Mouse (Mus musculus): ENCODE data around the gene Fads3. TPM values are rescaled to one million over a fixed set of nuclear protein-coding genes. Genes with fewer than 3 reads are reported as not detected.

The Fads3 gene
- polyA plus RNA-seq, 1 experiment from 2014 or later, result 6.2 TPM

DNA sequence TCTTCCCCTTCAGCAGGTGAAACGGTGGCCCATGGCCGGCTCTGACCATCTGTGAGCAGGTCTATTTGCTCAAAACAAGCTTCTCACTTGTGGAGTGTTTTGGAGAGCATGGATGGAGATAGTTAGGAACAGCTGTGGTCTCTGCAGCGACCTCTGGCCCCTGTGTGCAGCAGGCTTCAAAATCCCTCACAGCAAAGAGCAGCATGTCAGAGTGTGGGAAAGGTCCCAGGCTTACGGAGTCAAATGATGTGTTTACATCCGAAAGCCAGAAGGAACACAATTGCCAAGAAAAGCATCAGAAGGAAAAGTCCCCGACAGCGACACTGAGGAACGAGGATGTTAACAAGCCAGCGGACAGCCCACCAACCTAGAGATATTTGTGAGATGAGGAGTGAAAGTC lies 44.1 kb downstream of the Fads3 start:
- Histone ChIP-seq H3K4me3 (ENCODE audit: low read depth, low read length) (no peak overlapping the region), H3K27ac (ENCODE audit: low read depth, low read length) (no peak overlapping the region), H3K27me3 (ENCODE audit: control insufficient read depth, insufficient read depth, low read length) (no peaks in the 10 kb centered on the region), H3K4me2 (ENCODE audit: low read depth) (no peak overlapping the region), H3K9me3 (ENCODE audit: control insufficient read depth, low read length) (no peaks in the 10 kb centered on the region), H3K4me1 (ENCODE audit: control insufficient read depth, insufficient read depth, low read length) (no peaks in the 10 kb centered on the region), H3K9ac (ENCODE audit: low read length) (no peak overlapping the region), H3K36me3 (ENCODE audit: control insufficient read depth, insufficient read depth, low read length) (peaks cover 57% of the 10 kb centered on the region)
- DNase-seq (ENCODE audit: low spot score) (no peak), ATAC-seq (ENCODE audit: insufficient read depth, low FRiP score, low TSS enrichment) (no peak)
- WGBS, result 88% methylated on average over 9 of the region's 9 CpGs

DNA sequence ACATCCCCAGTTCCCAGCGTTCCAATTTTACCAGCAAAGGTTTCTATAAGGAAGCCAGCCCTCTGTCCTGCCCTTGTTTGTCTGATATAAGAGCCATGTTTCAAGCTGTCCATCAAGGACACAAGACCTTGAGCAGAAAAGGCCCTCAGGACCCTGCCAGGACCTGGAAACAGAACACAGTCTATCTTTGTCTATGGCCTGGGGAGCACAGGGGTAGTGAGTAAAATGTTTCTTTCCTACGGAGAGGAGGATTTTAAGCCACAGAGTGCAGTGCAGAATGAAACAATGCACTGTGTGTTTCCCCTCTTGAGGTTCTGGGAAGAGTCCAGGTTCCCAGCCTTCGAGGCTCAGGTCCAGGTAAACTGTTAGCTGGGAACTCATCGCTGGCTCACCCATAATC lies 45.6 kb downstream of the Fads3 start:
- DNase-seq (ENCODE audit: low spot score), result no peak
- ATAC-seq (ENCODE audit: insufficient read depth, low FRiP score, low TSS enrichment), result no peak
- no peak overlapping the region for H3K4me3 ChIP-seq (ENCODE audit: low read depth, low read length)
- no peaks in the 10 kb centered on the region for H3K4me1 ChIP-seq (ENCODE audit: control insufficient read depth, insufficient read depth, low read length)
- no peak overlapping the region for H3K27ac ChIP-seq (ENCODE audit: low read depth, low read length)
- H3K27me3 ChIP-seq (ENCODE audit: control insufficient read depth, insufficient read depth, low read length), result no peaks in the 10 kb centered on the region
- no peak overlapping the region for H3K9ac ChIP-seq (ENCODE audit: low read length)
- no peaks in the 10 kb centered on the region for H3K9me3 ChIP-seq (ENCODE audit: control insufficient read depth, low read length)
- 90% methylated on average over 4 of the region's 4 CpGs for WGBS
- H3K4me2 ChIP-seq (ENCODE audit: low read depth), result no peak overlapping the region
- peaks cover 58% of the 10 kb centered on the region for H3K36me3 ChIP-seq (ENCODE audit: control insufficient read depth, insufficient read depth, low read length)

- Histone ChIP-seq H3K9me3 (ENCODE audit: control insufficient read depth, low read length) (no peaks in the 10 kb centered on the region), H3K4me2 (ENCODE audit: low read depth) (no peak overlapping the region), H3K36me3 (ENCODE audit: control insufficient read depth, insufficient read depth, low read length) (peaks cover 35% of the 10 kb centered on the region), H3K27ac (ENCODE audit: low read depth, low read length) (no peak overlapping the region), H3K4me1 (ENCODE audit: control insufficient read depth, insufficient read depth, low read length) (peaks cover 17% of the 10 kb centered on the region), H3K9ac (ENCODE audit: low read length) (no peak overlapping the region), H3K4me3 (ENCODE audit: low read depth, low read length) (no peak overlapping the region), H3K27me3 (ENCODE audit: control insufficient read depth, insufficient read depth, low read length) (no peaks in the 10 kb centered on the region)
- no peak for ATAC-seq (ENCODE audit: insufficient read depth, low FRiP score, low TSS enrichment)
- no peak for DNase-seq (ENCODE audit: low spot score)
- 92% methylated on average over 4 of the region's 4 CpGs for WGBS
Observed at GRCm38 (mm10) chr19:10093829-10094228, 52.5 kb downstream of the Fads3 start.

DNA sequence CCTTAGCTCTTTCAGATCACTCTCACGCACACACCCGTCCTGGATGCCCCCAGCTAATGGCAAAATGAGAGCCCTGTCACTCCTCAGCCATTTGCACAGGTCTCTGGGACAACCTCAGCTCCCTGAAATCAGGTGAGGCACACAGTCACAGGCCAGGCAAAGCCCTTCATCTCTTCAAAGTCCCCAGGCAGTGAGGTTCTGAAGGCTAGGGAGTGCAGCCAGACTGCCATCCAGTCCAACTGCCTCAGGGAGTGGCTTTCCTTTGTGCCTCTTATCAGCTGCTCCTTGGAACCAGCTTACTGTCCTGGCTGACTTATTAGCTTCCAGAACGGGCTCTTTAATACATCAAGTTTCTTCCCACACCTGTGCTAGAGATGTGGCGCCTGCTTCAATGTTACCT lies 53.3 kb downstream of the Fads3 start:
- no peak overlapping the region for H3K9ac ChIP-seq (ENCODE audit: low read length)
- H3K4me2 ChIP-seq (ENCODE audit: low read depth), result no peak overlapping the region
- ATAC-seq (ENCODE audit: insufficient read depth, low FRiP score, low TSS enrichment) (no peak), DNase-seq (ENCODE audit: low spot score) (no peak)
- no peak overlapping the region for H3K4me3 ChIP-seq (ENCODE audit: low read depth, low read length)
- 88% methylated on average over 4 of the region's 4 CpGs for WGBS
- peaks cover 18% of the 10 kb centered on the region for H3K4me1 ChIP-seq (ENCODE audit: control insufficient read depth, insufficient read depth, low read length)
- no peaks in the 10 kb centered on the region for H3K27me3 ChIP-seq (ENCODE audit: control insufficient read depth, insufficient read depth, low read length)
- H3K9me3 ChIP-seq (ENCODE audit: control insufficient read depth, low read length), result no peaks in the 10 kb centered on the region
- no peak overlapping the region for H3K27ac ChIP-seq (ENCODE audit: low read depth, low read length)
- peaks cover 29% of the 10 kb centered on the region for H3K36me3 ChIP-seq (ENCODE audit: control insufficient read depth, insufficient read depth, low read length)

DNA sequence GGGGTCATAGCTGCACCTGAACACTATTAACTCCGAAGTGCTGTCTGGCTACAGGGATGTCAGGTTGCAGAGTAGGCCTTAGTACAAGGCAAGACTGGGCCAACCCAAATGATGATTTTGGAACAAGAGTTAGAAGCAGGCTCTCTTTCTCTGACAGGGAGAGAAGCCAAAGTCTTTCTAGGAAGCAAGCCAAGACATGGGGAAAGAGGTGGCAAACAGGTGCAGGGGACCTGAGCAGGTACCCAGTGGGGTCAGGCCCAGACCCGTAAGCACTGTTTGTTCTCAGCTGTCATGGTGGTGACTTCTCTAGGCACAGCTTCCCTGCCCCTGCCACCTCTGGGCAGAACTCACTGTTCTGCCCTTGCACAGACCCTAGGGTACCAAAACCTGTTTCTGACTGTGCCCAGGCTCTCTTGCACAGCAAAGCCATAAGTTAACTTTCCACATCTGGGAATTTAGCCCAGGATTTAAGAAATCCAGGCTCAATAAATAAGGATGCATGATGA lies 55.1 kb downstream of the Fads3 start:
- ATAC-seq (ENCODE audit: insufficient read depth, low FRiP score, low TSS enrichment), result no peak

GRCm38 (mm10) chr19:10097826-10098225 lies 56.5 kb downstream of the Fads3 start:
- WGBS, result 49% methylated on average over 5 of the region's 5 CpGs
- H3K4me3 ChIP-seq (ENCODE audit: low read depth, low read length), result no peak overlapping the region
- H3K4me1 ChIP-seq (ENCODE audit: control insufficient read depth, insufficient read depth, low read length), result peaks cover 22% of the 10 kb centered on the region

More for the DNA sequence above, 55.1 kb downstream of the Fads3 start:
- WGBS, result 87% methylated on average over 2 of the region's 2 CpGs
- Histone ChIP-seq H3K4me1 (ENCODE audit: control insufficient read depth, insufficient read depth, low read length) (peaks cover 22% of the 10 kb centered on the region), H3K4me2 (ENCODE audit: low read depth) (no peak overlapping the region), H3K9me3 (ENCODE audit: control insufficient read depth, low read length) (no peaks in the 10 kb centered on the region), H3K27me3 (ENCODE audit: control insufficient read depth, insufficient read depth, low read length) (no peaks in the 10 kb centered on the region), H3K4me3 (ENCODE audit: low read depth, low read length) (no peak overlapping the region), H3K36me3 (ENCODE audit: control insufficient read depth, insufficient read depth, low read length) (peaks cover 12% of the 10 kb centered on the region), H3K9ac (ENCODE audit: low read length) (no peak overlapping the region), H3K27ac (ENCODE audit: low read depth, low read length) (no peak overlapping the region)
- no peak for DNase-seq (ENCODE audit: low spot score)

GRCm38 (mm10) chr19:10100631-10101071 lies 59.3 kb downstream of the Fads3 start:
- peak; percentile 84 for DNase-seq (ENCODE audit: low spot score)
- 0% methylated on average over 21 of the region's 21 CpGs for WGBS
- H3K4me1 ChIP-seq (ENCODE audit: control insufficient read depth, insufficient read depth, low read length), result peaks cover 22% of the 10 kb centered on the region

More at GRCm38 (mm10) chr19:10097826-10098225, 56.5 kb downstream of the Fads3 start:
- no peak overlapping the region for H3K27ac ChIP-seq (ENCODE audit: low read depth, low read length)
- H3K9ac ChIP-seq (ENCODE audit: low read length), result no peak overlapping the region
- H3K9me3 ChIP-seq (ENCODE audit: control insufficient read depth, low read length), result no peaks in the 10 kb centered on the region
- H3K4me2 ChIP-seq (ENCODE audit: low read depth), result peak overlapping the region; percentile 22
- no peaks in the 10 kb centered on the region for H3K27me3 ChIP-seq (ENCODE audit: control insufficient read depth, insufficient read depth, low read length)
- DNase-seq (ENCODE audit: low spot score) (peak; percentile 41), ATAC-seq (ENCODE audit: insufficient read depth, low FRiP score, low TSS enrichment) (no peak)
- peaks cover 12% of the 10 kb centered on the region for H3K36me3 ChIP-seq (ENCODE audit: control insufficient read depth, insufficient read depth, low read length)

DNA sequence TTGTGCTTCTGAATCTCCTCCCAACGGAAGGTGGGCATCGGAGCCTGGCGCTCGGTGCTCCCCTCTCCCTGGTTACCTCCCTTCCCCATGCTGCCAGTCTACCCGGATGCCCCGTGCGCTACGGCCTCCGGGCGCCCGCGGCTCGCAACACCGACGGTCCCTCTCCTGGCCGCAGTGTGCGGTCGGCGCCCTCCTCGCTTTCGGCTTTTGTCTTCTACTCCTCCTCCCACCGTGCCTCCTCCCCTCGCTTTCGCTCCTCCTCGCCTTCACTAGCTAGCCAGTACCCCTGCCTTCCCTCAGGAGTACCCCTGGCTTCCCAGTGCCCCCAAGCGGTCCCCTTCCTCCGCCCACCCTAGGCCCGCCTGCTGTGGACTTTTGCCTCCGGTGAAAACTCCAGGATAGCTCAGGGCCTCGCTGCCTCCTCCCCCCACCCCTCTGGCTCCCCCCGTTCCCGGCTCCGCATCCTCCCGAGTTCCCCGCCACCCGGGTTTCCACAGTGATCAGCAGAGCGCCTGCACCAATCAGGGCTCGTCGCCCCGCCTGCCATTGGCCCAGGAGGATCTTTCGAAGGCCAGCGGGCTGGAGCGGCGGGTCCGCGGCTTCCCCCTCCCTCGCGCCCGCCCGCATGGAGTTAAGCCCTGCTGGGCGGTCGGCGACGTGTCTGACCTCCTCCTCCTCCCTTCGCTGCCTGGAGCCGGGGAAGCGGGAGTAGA lies 60.1 kb downstream of the Fads3 start, which contains the start of gene Fads2:
Fads2 (minus strand) TSS at position 406 of the 713 bp plus-strand sequence.
- ATAC-seq (ENCODE audit: insufficient read depth, low FRiP score, low TSS enrichment) (peak; percentile 96), DNase-seq (ENCODE audit: low spot score) (peak; percentile 97)
- Histone ChIP-seq H3K27ac (ENCODE audit: low read depth, low read length) (peak within 1 kb of the TSS; percentile 97), H3K4me1 (ENCODE audit: control insufficient read depth, insufficient read depth, low read length) (peaks cover 19% of the 10 kb centered on the region), H3K9ac (ENCODE audit: low read length) (peak within 1 kb of the TSS; percentile 93), H3K27me3 (ENCODE audit: control insufficient read depth, insufficient read depth, low read length) (no peaks in the 10 kb centered on the region), H3K9me3 (ENCODE audit: control insufficient read depth, low read length) (no peaks in the 10 kb centered on the region), H3K36me3 (ENCODE audit: control insufficient read depth, insufficient read depth, low read length) (no peaks in the 10 kb centered on the region; the same call in 1 of the 2 replicates), H3K4me3 (ENCODE audit: low read depth, low read length) (peak within 1 kb of the TSS; percentile 94), H3K4me2 (ENCODE audit: low read depth) (peak within 1 kb of the TSS; percentile 89)
- 1% methylated on average over 48 of the region's 57 CpGs for WGBS

More at GRCm38 (mm10) chr19:10100631-10101071, 59.3 kb downstream of the Fads3 start:
- peak overlapping the region; percentile 89 for H3K4me2 ChIP-seq (ENCODE audit: low read depth)
- H3K9me3 ChIP-seq (ENCODE audit: control insufficient read depth, low read length), result no peaks in the 10 kb centered on the region
- peak overlapping the region; percentile 93 for H3K9ac ChIP-seq (ENCODE audit: low read length)
- peak overlapping the region; percentile 94 for H3K4me3 ChIP-seq (ENCODE audit: low read depth, low read length)
- H3K36me3 ChIP-seq (ENCODE audit: control insufficient read depth, insufficient read depth, low read length), result peaks cover 4% of the 10 kb centered on the region; the same call in 1 of the 2 replicates
- ATAC-seq (ENCODE audit: insufficient read depth, low FRiP score, low TSS enrichment), result peak; percentile 52
- no peaks in the 10 kb centered on the region for H3K27me3 ChIP-seq (ENCODE audit: control insufficient read depth, insufficient read depth, low read length)
- H3K27ac ChIP-seq (ENCODE audit: low read depth, low read length), result peak overlapping the region; percentile 97
